Mouse (Mus musculus): Measurements from ENCODE around the gene Mapk12. TPM values are rescaled to one million over a fixed set of nuclear protein-coding genes. Genes with fewer than 3 reads are reported as not detected.
A peak's percentile ranks its signal among the peaks of the same experiment; 100 is the strongest.

Mapk12 gene
- total and polyA plus RNA-seq, 2 experiments from 2014 or later = 18.9 to 55.2 TPM

DNA sequence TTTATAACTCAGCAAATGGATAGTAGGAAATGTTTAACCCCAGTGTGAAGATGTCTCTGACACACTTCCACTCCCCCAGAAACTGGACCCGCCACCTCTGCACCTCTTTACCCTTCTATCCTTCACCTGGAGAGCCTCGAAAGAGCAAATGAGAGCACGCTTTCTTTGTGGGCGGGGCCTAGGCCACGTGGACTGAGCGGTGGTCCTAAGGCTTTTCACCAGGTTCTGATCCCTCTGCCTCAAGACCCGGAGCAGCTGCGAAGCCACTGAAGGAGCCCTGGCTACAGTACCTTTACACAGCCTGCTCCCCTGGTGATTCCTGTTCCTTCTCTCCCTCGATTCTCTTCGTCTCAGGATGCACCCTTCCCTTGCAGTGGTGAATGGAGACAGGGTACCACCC is 7.0 kb upstream of the Mapk12 start:
- Histone ChIP-seq H3K4me2 (ENCODE audit: low read depth, low read length) (no peak overlapping the region), H3K27me3 (ENCODE audit: control insufficient read depth, insufficient read depth, low read length) (peaks cover 51% of the 10 kb centered on the region), H3K9me3 (replicated peaks; ENCODE audit: control insufficient read depth, low read length) (no peaks in the 10 kb centered on the region), H3K4me1 (ENCODE audit: control insufficient read depth, insufficient read depth) (peaks cover 15% of the 10 kb centered on the region), H3K27ac (ENCODE audit: low read depth) (no peak overlapping the region), H3K9ac (replicated peaks; ENCODE audit: low read depth, low read length) (no peak overlapping the region), H3K4me3 (ENCODE audit: low read depth, low read length) (no peak overlapping the region), H3K36me3 (replicated peaks; ENCODE audit: control insufficient read depth, insufficient read depth, low read length) (no peaks in the 10 kb centered on the region)
- DNase-seq (ENCODE audit: low spot score) (no peak), ATAC-seq (ENCODE audit: insufficient read depth, low read depth) (no peak)
- WGBS = 26% methylated on average over 10 of the region's 10 CpGs
- TF ChIP-seq CTCF (IDR thresholded peaks at IDR 0.05; ENCODE audit: low read depth) = no peak
- no peak for TF ChIP-seq EP300 (IDR thresholded peaks at IDR 0.05; ENCODE audit: low read depth)

DNA sequence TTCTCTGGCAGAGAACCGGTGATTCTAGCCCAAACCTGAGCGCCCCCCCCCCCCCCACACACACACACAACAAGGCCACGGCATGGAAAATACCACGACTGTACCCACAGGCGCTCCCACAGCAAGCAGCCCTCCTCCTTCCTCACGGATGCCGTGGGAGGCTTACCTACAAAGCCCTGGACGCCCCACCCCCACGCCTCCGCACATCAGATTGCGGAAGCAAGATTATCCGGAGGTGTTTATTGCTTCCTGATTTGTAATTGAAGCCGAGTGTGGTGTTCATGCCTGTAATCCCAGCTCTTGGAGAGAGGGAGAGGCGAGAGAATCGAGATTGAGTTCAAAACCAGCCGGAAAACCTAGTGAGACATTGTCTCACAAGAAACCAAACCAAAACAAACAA is 6.5 kb upstream of the Mapk12 start:
- peak overlapping the region; percentile 52 for H3K4me2 ChIP-seq (ENCODE audit: low read depth, low read length)
- no peak overlapping the region for H3K9ac ChIP-seq (replicated peaks; ENCODE audit: low read depth, low read length)
- H3K4me1 ChIP-seq (ENCODE audit: control insufficient read depth, insufficient read depth) = peaks cover 15% of the 10 kb centered on the region
- H3K36me3 ChIP-seq (replicated peaks; ENCODE audit: control insufficient read depth, insufficient read depth, low read length) = no peaks in the 10 kb centered on the region
- H3K27ac ChIP-seq (ENCODE audit: low read depth) = no peak overlapping the region
- DNase-seq (ENCODE audit: low spot score) = no peak
- H3K9me3 ChIP-seq (replicated peaks; ENCODE audit: control insufficient read depth, low read length) = no peaks in the 10 kb centered on the region
- peak overlapping the region; percentile 26 for H3K4me3 ChIP-seq (ENCODE audit: low read depth, low read length)
- 12% methylated on average over 15 of the region's 16 CpGs for WGBS
- ATAC-seq (ENCODE audit: insufficient read depth, low read depth) = no peak
- TF ChIP-seq CTCF (IDR thresholded peaks at IDR 0.05; ENCODE audit: low read depth) = no peak
- TF ChIP-seq EP300 (IDR thresholded peaks at IDR 0.05; ENCODE audit: low read depth) = no peak
- peaks cover 54% of the 10 kb centered on the region for H3K27me3 ChIP-seq (ENCODE audit: control insufficient read depth, insufficient read depth, low read length)

DNA sequence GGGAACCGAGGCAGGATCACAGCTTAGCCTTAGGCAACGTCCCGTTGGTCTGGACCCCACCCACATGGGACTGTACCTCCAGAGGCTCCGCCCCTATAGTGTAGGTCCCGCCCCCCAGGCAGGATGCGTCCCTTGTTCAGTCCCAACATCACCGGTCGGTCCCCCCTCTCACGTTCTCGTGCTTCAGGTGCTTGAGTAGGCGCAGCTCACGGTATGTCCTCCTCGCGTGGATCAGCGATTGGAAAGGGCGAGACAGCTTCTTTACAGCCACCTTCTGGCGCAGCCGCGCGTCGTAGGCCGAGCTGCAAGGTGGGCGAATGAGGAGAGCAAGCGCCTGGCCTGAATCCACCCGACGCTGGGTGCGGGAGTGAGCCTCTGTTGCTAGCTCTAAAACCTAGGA is 6.0 kb upstream of the Mapk12 start:
- Histone ChIP-seq H3K9ac (replicated peaks; ENCODE audit: low read depth, low read length) (no peak overlapping the region), H3K9me3 (replicated peaks; ENCODE audit: control insufficient read depth, low read length) (no peaks in the 10 kb centered on the region), H3K4me3 (ENCODE audit: low read depth, low read length) (peak overlapping the region; percentile 26), H3K27ac (ENCODE audit: low read depth) (no peak overlapping the region), H3K27me3 (ENCODE audit: control insufficient read depth, insufficient read depth, low read length) (peaks cover 56% of the 10 kb centered on the region), H3K4me2 (ENCODE audit: low read depth, low read length) (peak overlapping the region; percentile 52), H3K36me3 (replicated peaks; ENCODE audit: control insufficient read depth, insufficient read depth, low read length) (no peaks in the 10 kb centered on the region), H3K4me1 (ENCODE audit: control insufficient read depth, insufficient read depth) (peaks cover 15% of the 10 kb centered on the region)
- TF ChIP-seq EP300 (IDR thresholded peaks at IDR 0.05; ENCODE audit: low read depth) (no peak), CTCF (IDR thresholded peaks at IDR 0.05; ENCODE audit: low read depth) (no peak)
- ATAC-seq (ENCODE audit: insufficient read depth, low read depth) = 0 out of 2 replicates have a peak, but pooled peaks have one; percentile 31
- 2% methylated on average over 27 of the region's 27 CpGs for WGBS
- no peak for DNase-seq (ENCODE audit: low spot score)

DNA sequence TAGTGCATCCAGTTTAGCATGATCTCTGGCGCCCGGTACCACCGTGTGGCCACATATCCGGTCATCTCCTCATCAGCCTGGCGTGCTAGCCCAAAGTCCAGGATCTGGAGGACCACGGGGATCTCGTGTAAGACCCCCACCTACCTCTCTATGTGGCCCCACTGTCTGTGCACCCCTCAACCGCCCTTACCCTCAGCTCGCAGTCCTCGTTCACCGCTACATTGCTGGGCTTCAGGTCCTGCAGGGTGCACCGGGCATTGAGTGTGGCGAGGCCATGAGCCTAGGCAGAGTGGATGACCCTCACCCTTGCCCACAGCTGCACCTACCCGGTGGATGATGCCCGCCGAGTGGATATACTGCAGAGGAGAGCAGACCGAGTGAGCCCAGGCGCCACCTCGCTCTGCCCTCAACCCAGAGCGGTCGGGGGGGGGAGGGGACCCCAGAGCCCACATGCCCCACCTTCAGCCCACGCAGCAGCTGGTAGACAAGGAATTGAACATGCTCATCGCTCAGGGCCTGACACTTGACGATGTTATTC is 5.4 kb upstream of the Mapk12 start:
- no peak overlapping the region for H3K27ac ChIP-seq (ENCODE audit: low read depth)
- WGBS = 68% methylated on average over 24 of the region's 24 CpGs
- no peaks in the 10 kb centered on the region for H3K9me3 ChIP-seq (replicated peaks; ENCODE audit: control insufficient read depth, low read length)
- no peak overlapping the region for H3K9ac ChIP-seq (replicated peaks; ENCODE audit: low read depth, low read length)
- H3K4me1 ChIP-seq (ENCODE audit: control insufficient read depth, insufficient read depth) = peaks cover 15% of the 10 kb centered on the region
- DNase-seq (ENCODE audit: low spot score) = no peak
- no peak for ATAC-seq (ENCODE audit: insufficient read depth, low read depth)
- no peak overlapping the region for H3K4me3 ChIP-seq (ENCODE audit: low read depth, low read length)
- TF ChIP-seq EP300 (IDR thresholded peaks at IDR 0.05; ENCODE audit: low read depth) (no peak), CTCF (IDR thresholded peaks at IDR 0.05; ENCODE audit: low read depth) (no peak)
- no peaks in the 10 kb centered on the region for H3K36me3 ChIP-seq (replicated peaks; ENCODE audit: control insufficient read depth, insufficient read depth, low read length)
- H3K27me3 ChIP-seq (ENCODE audit: control insufficient read depth, insufficient read depth, low read length) = peaks cover 60% of the 10 kb centered on the region
- H3K4me2 ChIP-seq (ENCODE audit: low read depth, low read length) = no peak overlapping the region

DNA sequence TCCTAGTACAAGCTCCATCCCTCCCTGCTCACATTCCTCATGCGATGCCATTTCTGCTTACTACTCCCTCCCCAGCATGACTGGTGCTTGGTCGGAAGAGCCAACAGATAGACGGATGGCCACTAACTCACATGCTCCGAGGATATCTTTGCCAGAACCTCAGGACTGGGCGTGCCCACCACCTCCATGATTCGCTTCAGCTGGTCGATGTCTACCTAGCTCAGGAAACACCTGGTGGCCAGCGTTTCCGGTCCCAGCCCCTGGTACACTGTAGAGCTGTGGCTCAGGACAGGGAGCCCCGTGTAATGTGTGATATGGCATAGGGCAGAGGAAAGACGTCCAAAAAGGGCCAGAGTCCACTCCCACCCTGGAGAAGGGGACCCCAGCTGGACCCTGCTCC is 4.5 kb upstream of the Mapk12 start:
- Histone ChIP-seq H3K36me3 (replicated peaks; ENCODE audit: control insufficient read depth, insufficient read depth, low read length) (no peaks in the 10 kb centered on the region), H3K27ac (ENCODE audit: low read depth) (no peak overlapping the region), H3K4me3 (ENCODE audit: low read depth, low read length) (no peak overlapping the region), H3K4me2 (ENCODE audit: low read depth, low read length) (no peak overlapping the region), H3K27me3 (ENCODE audit: control insufficient read depth, insufficient read depth, low read length) (peaks cover 54% of the 10 kb centered on the region), H3K9me3 (replicated peaks; ENCODE audit: control insufficient read depth, low read length) (no peaks in the 10 kb centered on the region), H3K9ac (replicated peaks; ENCODE audit: low read depth, low read length) (no peak overlapping the region), H3K4me1 (ENCODE audit: control insufficient read depth, insufficient read depth) (peaks cover 15% of the 10 kb centered on the region)
- ATAC-seq (ENCODE audit: insufficient read depth, low read depth) (no peak), DNase-seq (ENCODE audit: low spot score) (no peak)
- no peak for TF ChIP-seq EP300 (IDR thresholded peaks at IDR 0.05; ENCODE audit: low read depth)
- WGBS = 69% methylated on average over 11 of the region's 11 CpGs

DNA sequence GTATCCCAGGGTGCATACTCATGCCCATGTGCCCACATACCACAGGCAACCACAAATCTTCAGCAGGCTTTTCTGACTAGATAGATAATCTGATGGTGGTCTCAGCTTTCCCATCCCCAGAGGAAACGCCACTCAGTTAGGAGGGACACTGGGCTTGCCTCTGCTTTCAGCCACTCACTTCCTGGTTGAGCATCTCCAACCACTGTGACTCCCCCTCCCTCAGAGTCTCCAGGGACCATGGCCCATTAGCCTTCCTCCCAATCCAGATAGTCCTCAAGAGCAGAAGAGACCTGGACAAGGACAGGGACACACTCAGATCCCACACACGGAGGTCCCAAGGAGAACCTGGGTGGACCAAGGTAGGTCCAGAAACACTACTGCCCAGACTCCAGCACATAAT is 2.6 kb upstream of the Mapk12 start:
- no peak for DNase-seq (ENCODE audit: low spot score)
- Histone ChIP-seq H3K4me3 (ENCODE audit: low read depth, low read length) (no peak overlapping the region), H3K9me3 (replicated peaks; ENCODE audit: control insufficient read depth, low read length) (no peaks in the 10 kb centered on the region), H3K4me2 (ENCODE audit: low read depth, low read length) (no peak overlapping the region), H3K9ac (replicated peaks; ENCODE audit: low read depth, low read length) (no peak overlapping the region), H3K27me3 (ENCODE audit: control insufficient read depth, insufficient read depth, low read length) (peaks cover 43% of the 10 kb centered on the region), H3K36me3 (replicated peaks; ENCODE audit: control insufficient read depth, insufficient read depth, low read length) (no peaks in the 10 kb centered on the region), H3K4me1 (ENCODE audit: control insufficient read depth, insufficient read depth) (peaks cover 12% of the 10 kb centered on the region), H3K27ac (ENCODE audit: low read depth) (no peak overlapping the region)
- WGBS = 60% methylated on average over 2 of the region's 2 CpGs
- no peak for TF ChIP-seq CTCF (IDR thresholded peaks at IDR 0.05; ENCODE audit: low read depth)
- TF ChIP-seq EP300 (IDR thresholded peaks at IDR 0.05; ENCODE audit: low read depth) = no peak
- ATAC-seq (ENCODE audit: insufficient read depth, low read depth) = no peak

Data from heart, postnatal 0 days (tissue).